Mouse (Mus musculus) ovary, postnatal 14 days (tissue): ENCODE measurements around the gene Carmil2.

Experiments used
- DNase-seq: peaks from one replicate; pipeline ENCODE4 v3.0.0; 2022; ENCODE audit warnings: low spot score

Carmil2 gene

DNA sequence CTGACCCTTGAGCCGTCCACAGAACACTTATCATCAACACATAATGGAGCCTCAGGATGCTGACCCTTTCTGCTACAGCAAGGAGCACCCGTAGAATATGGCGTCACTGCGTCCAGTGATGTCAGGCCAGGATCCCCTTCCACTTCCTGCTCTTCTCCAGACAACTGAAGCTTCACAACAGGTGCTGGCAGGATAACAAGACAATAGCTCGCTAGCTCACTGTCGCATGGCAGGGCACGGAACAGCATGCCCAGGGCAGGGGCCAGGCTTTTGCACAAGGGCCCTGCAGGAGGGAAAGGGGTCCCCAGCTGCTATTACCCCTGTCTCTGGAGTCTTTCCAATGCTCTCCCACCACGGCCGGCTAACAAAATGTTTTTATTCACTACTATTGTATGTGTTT is 36.8 kb downstream of the Carmil2 start:
- DNase-seq, result no peak

DNA sequence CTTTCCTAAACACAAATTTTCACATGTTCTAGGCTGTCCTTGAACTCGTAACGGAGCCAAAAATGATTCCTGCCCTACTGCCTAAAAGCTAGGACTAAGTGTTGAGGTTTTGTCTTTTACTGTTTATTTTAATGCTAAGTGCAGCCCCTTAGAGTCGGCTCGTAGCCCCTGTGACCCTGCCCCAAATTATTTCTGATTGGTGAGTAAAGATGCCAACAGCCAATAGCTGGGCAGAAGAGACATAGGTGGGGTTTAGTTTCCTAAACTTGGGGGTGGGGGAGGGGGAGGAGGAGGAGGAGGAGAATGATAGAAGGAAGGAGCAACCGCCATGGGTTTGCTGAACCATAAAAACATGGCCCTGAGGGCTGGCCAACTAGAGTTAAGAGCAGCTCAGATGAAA is 39.7 kb downstream of the Carmil2 start:
- no peak for DNase-seq

DNA sequence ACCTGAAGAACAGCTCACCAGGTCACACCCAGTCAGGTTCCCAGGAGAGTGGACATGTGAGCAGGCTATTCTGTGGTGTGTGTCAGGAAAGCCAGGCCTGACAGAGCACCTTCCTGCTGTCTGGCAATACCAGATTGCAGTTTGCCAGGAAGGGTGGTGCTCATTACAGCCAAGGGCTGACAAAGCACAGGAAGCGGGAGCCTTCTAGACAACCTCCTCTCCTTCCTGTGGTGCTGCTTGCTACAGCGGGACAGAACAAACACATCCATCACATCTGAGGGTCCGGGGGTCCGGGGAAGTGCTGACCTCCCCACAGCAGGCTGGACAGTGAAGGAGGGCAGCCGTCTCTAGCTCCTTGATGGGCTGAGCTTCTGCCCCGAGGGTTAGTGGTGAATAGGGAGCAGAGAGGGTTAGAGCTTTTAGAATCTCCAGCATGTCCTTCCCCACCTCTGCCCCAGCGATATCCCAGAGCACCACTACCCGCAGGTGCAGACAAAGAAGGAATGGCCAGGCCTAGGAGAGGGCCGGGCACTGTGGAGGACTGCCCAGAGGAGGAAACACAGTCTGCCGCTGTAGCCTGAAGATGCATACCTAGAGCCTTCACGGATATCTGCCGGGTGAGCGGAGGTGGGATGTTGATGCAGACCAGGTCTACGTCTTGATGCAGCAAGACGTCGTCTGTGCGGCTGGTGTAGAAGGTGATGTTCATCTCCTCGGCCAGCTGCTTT is 41.5 kb downstream of the Carmil2 start:
- DNase-seq, result no peak

DNA sequence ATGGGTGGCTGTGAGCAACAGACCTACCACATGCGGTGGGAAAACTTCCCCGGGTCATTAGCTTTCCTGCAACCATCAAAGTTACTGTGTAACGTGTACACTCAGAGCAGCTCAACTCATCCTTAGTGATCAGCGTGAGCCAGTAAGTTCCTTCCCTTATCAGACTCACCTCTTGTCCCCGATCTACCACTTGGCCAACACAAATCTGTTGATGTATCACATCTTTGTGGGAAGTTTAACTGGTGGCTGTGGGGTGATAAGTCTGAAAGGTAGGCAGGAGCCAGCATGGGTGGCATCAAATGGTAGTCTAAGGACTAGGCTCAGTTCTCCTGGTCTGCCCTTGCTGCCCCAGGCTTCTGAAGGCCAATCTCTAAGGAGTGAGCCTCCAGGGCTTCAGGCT is 46.1 kb downstream of the Carmil2 start:
- no peak for DNase-seq

DNA sequence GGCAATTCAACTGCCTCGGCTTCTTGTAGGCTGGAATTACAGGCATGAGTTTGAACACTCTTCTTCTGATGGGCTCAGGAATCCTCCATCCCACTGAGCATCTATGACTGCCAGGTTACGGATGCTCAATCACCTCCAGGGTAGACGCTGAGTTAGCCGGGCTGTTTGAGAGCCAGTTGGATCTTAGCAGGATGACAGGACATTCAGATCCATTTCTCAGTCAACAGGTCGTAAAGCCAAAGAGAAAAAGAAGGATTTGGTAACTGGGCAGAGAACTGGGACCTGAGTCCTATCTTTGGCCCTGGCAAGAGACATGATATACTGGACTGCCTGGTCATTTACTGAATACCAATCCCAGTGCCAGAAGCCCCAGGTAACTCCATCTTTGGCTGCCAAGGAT is 53.1 kb downstream of the Carmil2 start:
- DNase-seq, result no peak

DNA sequence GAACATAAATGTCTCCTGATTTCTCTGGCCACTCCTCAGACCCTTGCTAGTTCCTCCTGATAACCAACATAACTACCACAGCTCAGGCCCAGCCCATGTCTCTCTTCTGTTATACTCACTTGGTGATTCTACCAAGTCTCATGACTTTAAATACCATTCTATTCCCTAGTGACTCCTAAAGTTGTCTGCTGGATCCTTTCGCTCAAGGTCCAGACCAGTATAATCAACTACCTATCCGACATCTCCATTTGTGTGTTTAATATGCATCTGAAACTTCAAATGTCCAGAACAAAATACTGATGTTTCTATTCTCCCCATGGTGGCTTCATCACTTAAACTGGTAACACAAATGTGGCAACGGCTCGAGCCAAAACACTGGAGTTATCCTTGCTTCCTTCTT is 57.2 kb downstream of the Carmil2 start:
- DNase-seq, result no peak
